Mouse (Mus musculus) 3T3-L1 (cell line): ENCODE results near the gene Cog6.
A peak's percentile ranks its signal among the peaks of the same experiment; 100 is the strongest.

Experiments
- DNase-seq: peaks from one replicate; pipeline ENCODE4 v3.0.0-alpha.2; 2015; ENCODE audit warnings: low read depth, low spot score

Gene Cog6

DNA sequence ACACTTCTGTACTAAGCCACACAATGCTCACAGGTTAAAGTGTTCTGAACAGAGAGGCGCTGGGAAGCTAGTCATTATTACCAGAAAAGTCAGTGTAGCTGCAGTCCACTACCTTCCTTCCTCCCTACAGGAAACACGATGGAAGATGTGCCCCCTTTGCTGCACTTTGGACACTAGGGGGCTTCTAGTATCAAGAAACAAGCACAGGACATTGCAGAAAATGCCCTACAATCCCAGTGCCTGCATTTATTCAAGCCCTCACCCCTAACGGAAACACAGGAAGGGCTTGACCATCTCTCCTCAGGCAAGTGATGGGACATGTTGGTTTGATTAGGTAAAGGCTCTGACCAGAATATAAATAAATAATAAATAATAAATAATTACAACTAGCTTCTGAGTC lies 16.4 kb upstream of the Cog6 start:
- DNase-seq, result peak; percentile 75

- DNase-seq, result no peak
Measured at GRCm38 (mm10) chr3:53032432-53032831, 15.4 kb upstream of the Cog6 start.

DNA sequence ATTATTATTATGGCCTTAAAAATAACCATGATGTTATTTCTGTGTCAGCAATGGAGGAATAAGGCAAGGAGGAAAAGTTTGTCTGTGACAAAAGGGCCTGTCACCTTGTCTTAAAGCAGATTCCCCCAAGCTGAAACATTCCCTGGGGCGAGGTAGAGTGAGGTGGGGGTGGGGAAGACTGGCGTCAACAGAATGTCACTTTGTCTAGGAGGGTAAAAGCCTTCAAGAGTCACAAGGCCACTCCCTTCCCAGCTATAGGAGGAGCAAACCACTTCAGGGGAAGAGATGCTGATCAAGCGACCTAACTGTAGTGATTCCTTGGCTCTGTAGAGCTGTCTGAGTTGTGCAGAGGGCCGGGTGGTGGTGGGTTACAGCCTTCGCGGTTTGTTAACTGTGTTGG lies 14.5 kb upstream of the Cog6 start:
- no peak for DNase-seq

- peak; percentile 90 for DNase-seq
Measured at GRCm38 (mm10) chr3:53029046-53029445, 12.0 kb upstream of the Cog6 start.

- no peak for DNase-seq
Measured at GRCm38 (mm10) chr3:53027333-53027732, 10.3 kb upstream of the Cog6 start.

- no peak for DNase-seq
Measured at GRCm38 (mm10) chr3:53007411-53007810, 9.6 kb downstream of the Cog6 start.

DNA sequence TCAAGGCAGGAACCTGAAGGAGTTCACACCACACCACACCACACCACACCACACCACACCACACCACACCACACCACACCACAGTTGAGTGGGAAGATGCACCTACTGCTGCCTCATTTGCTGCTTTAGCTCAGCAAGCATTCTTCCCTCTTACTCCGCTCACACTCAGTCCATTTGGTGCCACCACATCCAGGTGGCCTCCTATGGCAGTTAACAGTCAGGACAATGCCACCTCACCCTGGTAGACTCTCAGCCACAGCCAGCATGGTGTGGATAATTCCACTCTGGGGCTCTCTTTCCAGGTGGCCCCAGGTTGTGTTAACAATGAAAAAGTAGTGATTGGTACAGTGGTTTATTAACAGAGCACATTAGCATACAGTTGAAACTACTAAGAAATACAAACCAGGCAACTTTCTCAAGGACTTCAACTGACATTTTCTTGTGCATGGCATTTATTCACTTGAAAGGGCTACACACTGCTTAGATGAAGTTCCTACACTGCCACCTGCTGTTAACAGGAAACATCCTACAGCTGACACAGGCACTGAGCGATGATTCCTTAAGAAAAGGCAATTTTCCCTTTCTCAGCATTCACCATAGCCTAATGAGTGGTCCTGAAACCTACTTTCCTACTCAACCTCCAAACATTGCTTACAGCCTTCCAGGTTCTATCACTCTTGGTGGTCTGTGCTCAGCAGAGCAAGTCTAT lies 12.5 kb downstream of the Cog6 start:
- DNase-seq, result peak; percentile 65

GRCm38 (mm10) chr3:53002076-53002475 lies 15.0 kb downstream of the Cog6 start:
- no peak for DNase-seq

GRCm38 (mm10) chr3:52999996-53000395 lies 17.0 kb downstream of the Cog6 start:
- DNase-seq, result no peak

GRCm38 (mm10) chr3:52999016-52999744 lies 17.9 kb downstream of the Cog6 start:
- no peak for DNase-seq

- no peak for DNase-seq
Measured at GRCm38 (mm10) chr3:52997381-52997780, 19.7 kb downstream of the Cog6 start.

DNA sequence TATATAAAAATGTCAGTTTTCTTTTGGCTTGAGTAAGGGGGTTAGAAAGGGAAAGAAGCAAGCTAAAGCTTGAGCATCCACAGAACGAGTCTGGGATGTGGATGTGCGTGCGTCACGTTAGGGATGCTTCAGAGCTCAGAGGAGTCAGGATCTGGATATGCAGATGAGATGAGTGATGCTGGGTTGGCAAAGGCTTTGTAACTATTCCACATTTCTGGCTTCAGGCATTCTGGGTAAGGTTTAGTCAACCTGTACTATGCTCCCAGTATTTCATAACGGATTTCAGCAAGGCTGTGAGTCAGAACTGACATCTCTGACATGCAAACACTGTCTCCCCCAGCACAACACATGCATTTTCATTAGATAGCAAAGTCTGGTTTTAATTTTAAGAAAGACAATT lies 20.4 kb downstream of the Cog6 start:
- no peak for DNase-seq

GRCm38 (mm10) chr3:52994666-52995065 lies 22.4 kb downstream of the Cog6 start:
- peak; percentile 40 for DNase-seq

- DNase-seq, result no peak
Measured at GRCm38 (mm10) chr3:52993296-52993695, 23.7 kb downstream of the Cog6 start.

DNA sequence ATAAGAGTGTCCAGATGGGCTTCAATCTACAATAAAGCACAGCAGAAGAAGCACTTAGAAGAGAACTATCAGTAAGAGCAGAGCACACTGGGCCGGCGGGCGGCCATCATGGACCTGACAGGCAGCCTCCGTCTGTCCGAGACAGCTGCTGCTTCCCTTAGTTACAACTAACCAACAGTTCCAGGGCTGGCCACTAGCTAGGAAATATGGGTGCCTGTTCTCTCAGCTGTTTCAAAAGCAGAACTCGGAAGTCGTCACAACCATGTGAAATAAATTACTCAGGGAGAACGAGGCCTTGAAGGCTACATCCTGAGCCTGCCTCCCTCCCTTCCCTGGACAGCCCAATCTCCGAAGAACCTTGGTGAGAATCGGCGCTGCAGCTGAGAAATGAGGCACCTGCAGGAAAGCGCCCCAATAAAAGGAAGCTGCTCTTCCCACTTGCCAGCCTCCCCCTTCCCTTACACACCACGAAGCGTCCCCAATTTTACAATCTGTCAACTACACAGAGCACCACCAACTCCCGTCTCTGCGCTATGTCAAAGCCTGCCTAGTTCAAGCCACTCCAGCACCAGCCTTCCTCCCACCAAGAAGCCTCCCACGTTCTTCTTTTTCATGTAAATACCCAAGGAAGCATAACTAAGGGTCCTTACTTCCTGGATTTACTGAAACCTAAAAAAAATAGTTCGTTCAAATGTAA lies 26.8 kb downstream of the Cog6 start:
- no peak for DNase-seq

- DNase-seq, result peak; percentile 21
Measured at GRCm38 (mm10) chr3:52985508-52985941, 31.5 kb downstream of the Cog6 start.

GRCm38 (mm10) chr3:52983772-52984171 lies 33.3 kb downstream of the Cog6 start:
- DNase-seq, result no peak

GRCm38 (mm10) chr3:52982993-52983392 lies 34.0 kb downstream of the Cog6 start:
- no peak for DNase-seq

DNA sequence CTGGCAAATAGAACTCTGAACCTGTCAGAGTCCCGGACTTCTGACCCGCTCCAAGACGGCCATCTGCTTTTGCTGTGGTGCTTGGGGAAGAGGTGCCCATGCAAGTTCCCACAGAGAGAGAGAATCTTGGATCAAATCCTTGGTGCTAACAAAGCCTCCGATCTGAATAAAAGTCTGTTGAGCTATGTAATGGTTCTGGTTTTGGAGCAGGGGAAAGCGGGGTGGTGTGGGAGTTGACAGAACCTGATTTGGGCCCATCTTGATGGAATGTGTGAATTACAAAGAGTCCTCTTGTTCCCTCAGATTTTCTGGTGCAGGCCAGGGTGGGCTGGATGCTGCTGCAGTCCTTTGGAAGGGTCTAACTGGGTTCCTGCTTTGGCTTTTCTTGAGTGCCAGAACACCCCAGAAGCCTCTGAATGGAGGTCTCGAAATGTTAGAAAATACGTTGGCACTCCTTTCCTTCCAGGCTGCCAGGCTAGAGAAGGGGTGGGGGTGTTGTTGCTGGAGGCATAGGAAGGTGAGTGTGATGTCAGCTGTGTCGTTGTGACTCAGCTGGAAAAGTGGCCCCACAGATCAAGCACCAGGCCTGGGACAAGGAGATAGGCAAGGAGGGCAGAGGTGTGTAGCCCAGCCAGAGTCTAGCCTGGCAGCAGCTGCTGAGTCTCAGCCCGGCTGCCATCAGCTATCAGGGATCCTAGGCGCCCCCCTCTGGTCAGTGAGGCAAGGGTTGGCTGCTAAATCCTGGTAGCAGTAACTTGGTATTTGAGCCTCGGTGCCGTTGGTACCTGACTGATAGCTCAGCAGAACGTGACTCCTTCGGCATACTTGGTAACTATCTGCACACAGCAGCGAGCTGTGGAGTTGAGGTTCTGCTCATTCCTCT lies 42.1 kb downstream of the Cog6 start:
- peak; percentile 70 for DNase-seq

DNA sequence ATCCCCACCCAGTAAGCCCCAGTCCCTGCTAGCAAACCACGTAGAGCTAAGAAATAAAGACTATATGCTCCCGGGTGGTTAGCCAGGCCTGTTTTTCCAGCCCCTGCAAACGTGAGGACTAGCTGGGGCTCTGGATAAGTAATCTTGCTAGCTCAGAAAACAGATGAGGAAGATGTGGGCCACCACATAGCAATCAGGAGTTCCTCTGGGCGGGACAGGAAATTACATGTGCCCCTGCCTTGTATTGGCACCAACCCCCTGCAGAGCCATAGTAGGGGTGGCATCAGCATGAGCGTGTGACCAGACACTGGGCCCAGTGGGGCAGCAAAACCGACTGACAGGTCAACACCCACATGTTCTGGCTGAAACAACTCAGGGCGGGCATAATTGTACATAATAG lies 44.1 kb downstream of the Cog6 start:
- no peak for DNase-seq

- peak; percentile 10 for DNase-seq
Measured at GRCm38 (mm10) chr3:52967046-52967445, 50.0 kb downstream of the Cog6 start.

DNA sequence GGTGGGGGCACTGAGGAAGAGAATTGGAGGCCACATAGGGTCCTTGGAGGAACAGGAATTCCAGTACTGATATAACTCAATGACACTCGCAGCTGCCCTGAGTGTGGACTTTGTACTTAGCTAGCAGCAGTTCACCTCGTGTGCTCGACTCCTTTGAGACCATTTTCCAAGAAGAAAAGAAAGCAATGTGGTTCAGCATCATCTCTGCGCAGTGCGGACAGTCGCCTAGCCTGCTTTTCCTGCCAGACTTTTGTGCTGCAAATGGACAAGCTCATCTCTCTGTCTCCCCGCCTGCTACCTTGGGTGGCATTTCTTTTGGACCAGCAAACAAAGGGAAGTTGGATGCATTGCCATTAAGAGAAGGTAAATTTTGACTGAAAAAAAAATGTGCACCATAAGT lies 52.8 kb downstream of the Cog6 start:
- DNase-seq, result no peak
